Comparison of ENCODE assay signal across 22 mouse cellular contexts in genomic region chr15:79793076-79793475, GRCm38 (mm10). TPM values are rescaled to one million over a fixed set of nuclear protein-coding genes. Genes with fewer than 3 reads are reported as not detected.
DNase-seq lines count a peak whose midpoint lies in the region; ATAC-seq and TF ChIP-seq lines count a peak whose summit lies in the region.
"Had no signal": no experiment of that assay in that cellular context is flagged by ENCODE, and none has a peak within 500 bp of the region (broad histone marks: within the 10 kb centered on the region; RNA-seq: fewer than 3 reads in every experiment).

No protein-coding gene starts in this region.

- H3K4me2 ChIP-seq in midbrain, embryonic 11.5 days: no peak overlapping the region
- H3K4me2 ChIP-seq in midbrain, embryonic 14.5 days (ENCODE audit: low read length): no peak overlapping the region
- H3K4me2 ChIP-seq in hindbrain, embryonic 14.5 days (replicated peaks): no peak overlapping the region
- H3K4me2 ChIP-seq: embryonic facial prominence, embryonic 12.5 days; embryonic facial prominence, embryonic 15.5 days; heart, embryonic 11.5 days had no signal

- H3K4me1 ChIP-seq in midbrain, embryonic 11.5 days (ENCODE audit: control insufficient read depth, insufficient read depth, low read length): no peaks in the 10 kb centered on the region; the same call in 1 of the 2 replicates
- peaks cover 2% of the 10 kb centered on the region for H3K4me1 ChIP-seq in midbrain, embryonic 14.5 days (ENCODE audit: control insufficient read depth, insufficient read depth, low read length)
- peaks cover 2% of the 10 kb centered on the region; the same call in 1 of the 2 replicates for H3K4me1 ChIP-seq in hindbrain, embryonic 14.5 days (replicated peaks; ENCODE audit: control insufficient read depth, insufficient read depth, low read length)
- H3K4me1 ChIP-seq: embryonic facial prominence, embryonic 12.5 days; embryonic facial prominence, embryonic 15.5 days had no signal

- no peaks in the 10 kb centered on the region for H3K9me3 ChIP-seq in midbrain, embryonic 11.5 days (ENCODE audit: control insufficient read depth, low read length)
- H3K9me3 ChIP-seq in midbrain, embryonic 14.5 days (ENCODE audit: control insufficient read depth, low read length): no peaks in the 10 kb centered on the region
- H3K9me3 ChIP-seq in hindbrain, embryonic 14.5 days (ENCODE audit: control insufficient read depth, low read length): no peaks in the 10 kb centered on the region
- H3K9me3 ChIP-seq: embryonic facial prominence, embryonic 12.5 days; embryonic facial prominence, embryonic 15.5 days; G1E; hindbrain, embryonic 12.5 days had no signal

- H3K9ac ChIP-seq in midbrain, embryonic 11.5 days (ENCODE audit: low read length): no peak overlapping the region
- H3K9ac ChIP-seq in midbrain, embryonic 14.5 days (replicated peaks; ENCODE audit: low read length): no peak overlapping the region
- H3K9ac ChIP-seq in hindbrain, embryonic 14.5 days: no peak overlapping the region
- H3K9ac ChIP-seq: embryonic facial prominence, embryonic 12.5 days; embryonic facial prominence, embryonic 15.5 days; forebrain, postnatal 0 days; hindbrain, embryonic 12.5 days had no signal

- 91% methylated on average over 9 of the region's 9 CpGs for WGBS in midbrain, embryonic 11.5 days
- WGBS in midbrain, embryonic 14.5 days: 92% methylated on average over 9 of the region's 9 CpGs
- 94% methylated on average over 9 of the region's 9 CpGs for WGBS in hindbrain, embryonic 14.5 days

- peak; percentile 8; the same call in 1 of the 2 replicates for TF ChIP-seq CTCF in layer of hippocampus, adult 2 months (conservative IDR thresholded peaks at IDR 0.05)

- H3K27me3 ChIP-seq in midbrain, embryonic 11.5 days (ENCODE audit: control insufficient read depth, insufficient read depth, low read length): no peaks in the 10 kb centered on the region; the same call in 1 of the 2 replicates
- no peaks in the 10 kb centered on the region for H3K27me3 ChIP-seq in midbrain, embryonic 14.5 days (ENCODE audit: control insufficient read depth, insufficient read depth, low read length)
- no peaks in the 10 kb centered on the region for H3K27me3 ChIP-seq in splenic B cell, adult 2 months (ENCODE audit: control insufficient read depth, insufficient read depth, low read length, poor library complexity, severe bottlenecking)
- H3K27me3 ChIP-seq in hindbrain, embryonic 14.5 days (ENCODE audit: control insufficient read depth, insufficient read depth, low read length): no peaks in the 10 kb centered on the region
- H3K27me3 ChIP-seq: embryonic facial prominence, embryonic 15.5 days; Patski had no signal

- no peak for ATAC-seq in midbrain, embryonic 11.5 days (ENCODE audit: low FRiP score)
- no peak for ATAC-seq in midbrain, embryonic 14.5 days (ENCODE audit: low FRiP score, low TSS enrichment)
- ATAC-seq in hindbrain, embryonic 14.5 days (ENCODE audit: low FRiP score): no peak
- ATAC-seq: forebrain, embryonic 14.5 days; Patski had no signal

- peak overlapping the region; percentile 86 for H3K27ac ChIP-seq in layer of hippocampus, adult 2 months
- no peak overlapping the region for H3K27ac ChIP-seq in midbrain, embryonic 11.5 days (ENCODE audit: low read depth, low read length)
- H3K27ac ChIP-seq in midbrain, embryonic 14.5 days (replicated peaks; ENCODE audit: low read depth, low read length): no peak overlapping the region
- H3K27ac ChIP-seq in hindbrain, embryonic 14.5 days: no peak overlapping the region
- H3K27ac ChIP-seq: embryonic facial prominence, embryonic 12.5 days; embryonic facial prominence, embryonic 15.5 days; gastrocnemius, adult 2 months; hindbrain, embryonic 12.5 days had no signal

- no peak overlapping the region for H3K4me3 ChIP-seq in layer of hippocampus, adult 2 months
- no peak overlapping the region for H3K4me3 ChIP-seq in midbrain, embryonic 11.5 days (ENCODE audit: low read depth, low read length)
- no peak overlapping the region for H3K4me3 ChIP-seq in midbrain, embryonic 14.5 days (replicated peaks; ENCODE audit: low read depth, low read length)
- H3K4me3 ChIP-seq in hindbrain, embryonic 14.5 days (replicated peaks; ENCODE audit: low read length): no peak overlapping the region
- H3K4me3 ChIP-seq: embryonic facial prominence, embryonic 12.5 days; embryonic facial prominence, embryonic 15.5 days; gastrocnemius, adult 2 months; hindbrain, embryonic 12.5 days had no signal

- no peak for DNase-seq in layer of hippocampus, adult 2 months (ENCODE audit: low spot score in 2 of 2)
- no peak for DNase-seq in layer of hippocampus, adult 8-10 months (ENCODE audit: low spot score in 2 of 2)
- DNase-seq in midbrain, embryonic 11.5 days (ENCODE audit: low spot score, missing footprints): peak; percentile 79
- DNase-seq in midbrain, embryonic 14.5 days: no peak
- DNase-seq in splenic B cell, adult 2 months (ENCODE audit: low read depth, low spot score): peak; percentile 65
- DNase-seq in hindbrain, embryonic 14.5 days (ENCODE audit: low spot score): no peak
- DNase-seq: adrenal gland, postnatal 36 days; forebrain, postnatal 0 days; gastrocnemius, adult 2 months; gastrocnemius, postnatal 14 days had no signal

- H3K36me3 ChIP-seq in midbrain, embryonic 11.5 days (ENCODE audit: control insufficient read depth, insufficient read depth, low read length): no peaks in the 10 kb centered on the region
- peaks cover 7% of the 10 kb centered on the region; the same call in 1 of the 2 replicates for H3K36me3 ChIP-seq in midbrain, embryonic 14.5 days (ENCODE audit: control insufficient read depth, insufficient read depth, low read length)
- no peaks in the 10 kb centered on the region for H3K36me3 ChIP-seq in splenic B cell, adult 2 months (ENCODE audit: control insufficient read depth, insufficient read depth, low read length, poor library complexity, severe bottlenecking)
- 0 out of 2 replicates have a peak, but pooled peaks cover 6% of the 10 kb centered on the region for H3K36me3 ChIP-seq in hindbrain, embryonic 14.5 days (replicated peaks; ENCODE audit: control insufficient read depth, insufficient read depth)
- H3K36me3 ChIP-seq: embryonic facial prominence, embryonic 12.5 days; embryonic facial prominence, embryonic 15.5 days; G1E; hindbrain, embryonic 12.5 days had no signal

RNA-seq across cellular contexts. Expression of gene Nptxr, which starts 11.5 kb away (rescaled TPM):
- total RNA-seq in layer of hippocampus, adult 2 months (2021): 100 to 1,000 TPM; 756 to 804 TPM
- 100 to 1,000 TPM; 637 to 711 (median 646) TPM for total RNA-seq in layer of hippocampus, adult 8-10 months (2022)
- polyA plus RNA-seq in midbrain, embryonic 11.5 days (2014; fragmentation: Nextera tagmentation; extraction: Ambion mirVana): 1.3 and 2.1 TPM in 2 replicates
- 17.8 and 42.5 TPM in 2 replicates for polyA plus RNA-seq in midbrain, embryonic 14.5 days (2014; fragmentation: Nextera tagmentation; extraction: Ambion mirVana)
- 20.9 and 24.8 TPM in 2 replicates for polyA plus RNA-seq in hindbrain, embryonic 14.5 days (2014; fragmentation: Nextera tagmentation; extraction: Ambion mirVana)

RNA-seq across cellular contexts. Expression of gene Dnal4, which starts 15.4 kb away (rescaled TPM):
- 10 to 100 TPM; 55.5 to 64.8 TPM for total RNA-seq in layer of hippocampus, adult 2 months (2021)
- total RNA-seq in layer of hippocampus, adult 8-10 months (2022): 10 to 100 TPM; 45.6 to 58.6 (median 54.5) TPM
- polyA plus RNA-seq in midbrain, embryonic 11.5 days (2014; fragmentation: Nextera tagmentation; extraction: Ambion mirVana): 62.9 and 72.1 TPM in 2 replicates
- polyA plus RNA-seq in midbrain, embryonic 14.5 days (2014; fragmentation: Nextera tagmentation; extraction: Ambion mirVana): 77.8 and 83.8 TPM in 2 replicates
- 64.6 and 67.8 TPM in 2 replicates for polyA plus RNA-seq in hindbrain, embryonic 14.5 days (2014; fragmentation: Nextera tagmentation; extraction: Ambion mirVana)

RNA-seq across cellular contexts. Expression of gene Npcd, which starts 41.0 kb away (rescaled TPM):
- 10 to 100 TPM; 11.9 to 22.4 TPM for total RNA-seq in layer of hippocampus, adult 2 months (2021)
- total RNA-seq in layer of hippocampus, adult 8-10 months (2022): 10 to 100 TPM in 2 of 4 experiments, 1 to 10 TPM in 2; 2.8 to 19.9 (median 12.1) TPM
- 0.86 TPM in 1 of 2 replicates, not detected in the other for polyA plus RNA-seq in midbrain, embryonic 11.5 days (2014; fragmentation: Nextera tagmentation; extraction: Ambion mirVana)
- 0.26 TPM in 1 of 2 replicates, not detected in the other for polyA plus RNA-seq in midbrain, embryonic 14.5 days (2014; fragmentation: Nextera tagmentation; extraction: Ambion mirVana)
- polyA plus RNA-seq in hindbrain, embryonic 14.5 days (2014; fragmentation: Nextera tagmentation; extraction: Ambion mirVana): 1.4 and 5.5 TPM in 2 replicates
- total RNA-seq: common myeloid progenitor, adult 5-6 weeks; G1E; hematopoietic stem cell, adult 5-6 weeks had no signal
- polyA plus RNA-seq: forebrain, embryonic 11.5 days; forebrain, embryonic 14.5 days; G1E; heart, embryonic 14.5 days; heart, postnatal 0 days had no signal

RNA-seq across cellular contexts. Expression of gene Cbx6, which starts 41.4 kb away (rescaled TPM):
- total RNA-seq in layer of hippocampus, adult 2 months (2021): 100 to 1,000 TPM; 336 to 347 TPM
- total RNA-seq in layer of hippocampus, adult 8-10 months (2022): 100 to 1,000 TPM; 261 to 307 (median 292) TPM
- 17.1 and 18.8 TPM in 2 replicates for polyA plus RNA-seq in midbrain, embryonic 11.5 days (2014; fragmentation: Nextera tagmentation; extraction: Ambion mirVana)
- polyA plus RNA-seq in midbrain, embryonic 14.5 days (2014; fragmentation: Nextera tagmentation; extraction: Ambion mirVana): 46.7 and 52.1 TPM in 2 replicates
- 36.9 and 39.8 TPM in 2 replicates for polyA plus RNA-seq in hindbrain, embryonic 14.5 days (2014; fragmentation: Nextera tagmentation; extraction: Ambion mirVana)

RNA-seq across cellular contexts. Expression of gene Sun2, which starts 50.7 kb away (rescaled TPM):
- total RNA-seq in layer of hippocampus, adult 2 months (2021): 10 to 100 TPM; 29.2 to 34.8 TPM
- 10 to 100 TPM; 29.4 to 44.7 (median 37.0) TPM for total RNA-seq in layer of hippocampus, adult 8-10 months (2022)
- 3.0 and 4.2 TPM in 2 replicates for polyA plus RNA-seq in midbrain, embryonic 11.5 days (2014; fragmentation: Nextera tagmentation; extraction: Ambion mirVana)
- 7.2 and 7.8 TPM in 2 replicates for polyA plus RNA-seq in midbrain, embryonic 14.5 days (2014; fragmentation: Nextera tagmentation; extraction: Ambion mirVana)
- 5.9 and 6.7 TPM in 2 replicates for polyA plus RNA-seq in hindbrain, embryonic 14.5 days (2014; fragmentation: Nextera tagmentation; extraction: Ambion mirVana)

Comparison
In these comparisons a context has a peak if more than half of its experiments do, and no peak if none do; other contexts are left out.
1. DNase-seq: peak in midbrain, embryonic 11.5 days (single experiment) and splenic B cell, adult 2 months (single experiment); none in layer of hippocampus, adult 2 months (0 of 2), layer of hippocampus, adult 8-10 months (0 of 2), midbrain, embryonic 14.5 days (single experiment) and hindbrain, embryonic 14.5 days (single experiment).